Mouse (Mus musculus) heart, postnatal 0 days (tissue): Measurements from ENCODE around the gene Rtn4ip1.

Experiments used
- CTCF ChIP-seq: IDR thresholded peaks from 2 replicates; pipeline ENCODE4 v1.5.1; 2016; ENCODE audit warnings: antibody characterized with exemption, control low read depth, low read depth
- EP300 ChIP-seq: IDR thresholded peaks from 2 replicates; pipeline ENCODE4 v1.6.1; 2016; ENCODE audit warnings: antibody characterized with exemption, low read depth

GRCm38 (mm10) chr10:43900883-43901570 is 580 bp upstream of the Rtn4ip1 start:
- TF ChIP-seq CTCF (no peak), EP300 (no peak)
